Mouse (Mus musculus): ENCODE measurements around the gene Aicda.
A peak's percentile ranks its signal among the peaks of the same experiment; 100 is the strongest.
"Not testable (repeated sequence)": the region's sequence is repeated elsewhere in the genome, so short reads cannot be mapped to it uniquely, and the experiment has no call there.

The Aicda gene

DNA sequence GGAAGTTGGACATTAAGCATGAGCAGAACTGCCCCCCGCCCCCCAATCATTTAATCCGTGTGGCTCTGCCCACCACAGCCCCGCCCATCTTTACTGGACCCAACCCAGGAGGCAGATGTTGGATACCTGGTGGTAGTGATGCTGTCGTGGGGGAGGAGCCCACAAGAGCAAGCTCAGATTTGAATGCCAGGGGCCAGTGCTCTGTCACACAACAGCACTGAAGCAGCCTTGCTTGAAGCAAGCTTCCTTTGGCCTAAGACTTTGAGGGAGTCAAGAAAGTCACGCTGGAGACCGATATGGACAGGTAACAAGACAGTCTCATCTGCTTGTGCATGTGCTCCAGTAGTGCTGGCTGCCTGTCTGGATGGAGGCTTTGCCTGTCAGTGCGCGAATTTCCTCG is at the start of gene Aicda:
TSS of gene Aicda (plus strand) at position 196 of the 400 bp plus-strand sequence.
- DNase-seq, result no peak

DNA sequence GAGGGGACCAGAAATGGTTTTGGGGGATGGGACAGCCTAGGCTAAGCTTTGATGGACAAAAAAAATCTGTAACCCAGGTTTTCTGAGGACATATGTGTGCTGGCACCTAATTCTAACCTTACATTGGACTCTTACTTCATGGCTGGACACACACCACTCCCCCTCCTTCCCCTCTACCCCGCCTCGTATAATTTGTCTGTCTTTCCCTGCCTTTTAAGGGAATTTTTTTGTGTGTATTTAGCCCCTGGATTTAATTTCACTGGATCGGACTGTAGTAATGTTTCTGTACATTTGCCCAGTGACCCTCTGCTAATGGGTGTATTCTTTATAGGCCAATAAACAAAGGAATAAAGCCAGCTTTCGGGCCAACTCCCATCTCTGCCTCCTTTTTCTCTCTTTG is 48.6 kb upstream of the Aicda start:
- no peak for DNase-seq

DNA sequence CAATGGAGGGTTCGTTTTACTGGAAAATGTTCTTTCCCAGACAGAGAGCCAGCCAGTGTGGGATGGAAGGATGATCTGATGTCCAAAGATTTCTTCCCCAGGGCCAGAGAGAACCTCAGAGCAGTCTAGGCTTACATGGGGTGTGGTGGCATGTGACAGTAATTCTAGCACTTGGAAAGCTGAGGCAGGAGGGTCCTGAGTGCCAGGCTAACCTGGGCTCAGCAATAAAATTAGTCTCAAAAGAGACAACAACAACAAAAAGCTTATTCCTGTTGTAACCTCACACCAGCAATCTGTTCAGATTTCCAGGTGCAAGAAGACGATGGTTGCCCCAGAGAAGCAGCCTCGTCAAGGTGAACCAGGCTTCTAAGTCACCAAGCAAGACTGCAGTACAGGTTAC is 48.1 kb upstream of the Aicda start, which contains the start of gene Mfap5:
TSS of gene Mfap5 (plus strand) at position 301 of the 400 bp plus-strand sequence.
- DNase-seq, result no peak

GRCm38 (mm10) chr6:122508494-122508893 is 45.1 kb upstream of the Aicda start:
- DNase-seq, result no peak

- no peak for DNase-seq
These were observed 40.4 kb upstream of the Aicda start for GRCm38 (mm10) chr6:122512914-122513878.

DNA sequence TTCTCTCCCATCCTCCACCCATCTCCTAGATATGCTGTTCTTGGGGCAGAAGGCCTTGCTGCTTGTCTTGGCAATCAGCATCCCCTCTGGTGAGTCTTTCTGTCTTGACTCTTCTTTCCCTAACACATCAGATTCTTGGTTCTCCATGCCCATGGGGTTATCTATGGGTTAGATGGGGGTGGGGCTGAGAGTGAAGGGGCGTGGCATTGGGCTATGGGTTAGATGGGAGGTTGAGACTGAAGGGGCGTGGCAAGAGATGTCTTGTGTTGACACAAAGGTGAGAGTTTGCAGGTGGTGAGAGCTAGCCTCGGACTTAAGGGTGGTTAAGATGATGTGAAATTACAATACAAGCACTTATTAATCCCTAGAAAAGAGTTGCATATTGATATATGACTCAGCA is 39.3 kb upstream of the Aicda start:
- no peak for DNase-seq

DNA sequence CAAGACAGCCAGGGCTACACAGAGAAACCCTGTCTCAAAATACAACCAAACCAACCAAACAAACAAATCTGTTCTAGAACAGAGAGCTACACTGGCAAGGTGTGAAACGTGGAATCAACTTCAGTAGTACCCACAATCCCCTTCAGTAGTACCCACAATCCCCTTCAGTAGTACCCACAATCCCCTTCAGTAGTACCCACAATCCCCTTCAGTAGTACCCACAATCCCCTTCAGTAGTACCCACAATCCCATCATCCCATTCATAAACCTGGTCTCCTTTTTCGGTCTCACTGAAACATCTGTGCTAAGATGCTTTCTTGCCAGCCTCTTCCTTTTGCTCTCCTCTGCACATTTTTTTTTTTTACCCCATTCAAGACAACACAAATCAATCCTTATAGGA is 37.8 kb upstream of the Aicda start:
- DNase-seq, result not testable (repeated sequence)

GRCm38 (mm10) chr6:122517668-122518067 is 35.9 kb upstream of the Aicda start:
- no peak for DNase-seq

GRCm38 (mm10) chr6:122519384-122519783 is 34.2 kb upstream of the Aicda start:
- DNase-seq, result peak in 1 of 2 experiments; percentile 3

DNA sequence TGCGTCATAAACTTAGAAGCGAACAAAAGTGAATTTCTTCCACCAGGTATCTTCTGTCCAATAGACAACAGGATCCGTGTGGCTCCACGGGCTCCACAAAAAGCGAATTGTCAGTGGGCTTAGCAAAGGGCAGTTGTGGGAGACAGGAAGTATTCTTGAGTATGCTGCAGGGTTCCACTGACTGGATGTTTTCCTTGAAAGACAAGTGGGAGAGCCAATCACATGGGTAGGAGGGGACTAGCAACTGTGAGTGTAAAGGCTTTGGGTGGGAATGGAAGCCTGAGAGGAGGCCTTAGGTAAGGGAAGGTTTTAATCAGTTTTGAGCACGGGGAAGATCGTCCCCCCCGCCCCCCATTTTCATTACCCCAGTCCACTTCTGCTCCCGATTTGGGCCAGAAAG is 31.0 kb upstream of the Aicda start:
- DNase-seq, result no peak

- no peak for DNase-seq
These were observed 30.3 kb upstream of the Aicda start for GRCm38 (mm10) chr6:122523289-122523688.

DNA sequence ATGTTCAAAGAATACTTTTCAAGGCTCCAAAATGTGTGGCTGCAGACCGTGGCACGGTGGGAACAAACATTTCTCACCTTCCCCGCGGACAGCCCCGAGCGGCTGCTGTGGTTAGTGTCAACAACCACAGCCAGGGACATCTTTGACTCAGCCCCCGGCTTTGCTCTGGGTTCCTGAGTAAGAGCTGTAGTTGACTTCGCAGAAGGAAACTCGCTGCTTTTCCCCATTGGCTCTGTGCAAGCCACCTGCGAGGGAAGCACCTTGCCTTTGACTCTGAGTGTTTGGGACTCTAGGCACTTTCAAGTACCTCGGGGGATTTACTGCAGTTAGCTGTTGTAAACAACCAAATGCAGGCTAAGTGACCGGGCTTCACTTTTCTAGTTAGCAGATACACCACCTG is 26.0 kb upstream of the Aicda start:
- DNase-seq, result no peak

DNA sequence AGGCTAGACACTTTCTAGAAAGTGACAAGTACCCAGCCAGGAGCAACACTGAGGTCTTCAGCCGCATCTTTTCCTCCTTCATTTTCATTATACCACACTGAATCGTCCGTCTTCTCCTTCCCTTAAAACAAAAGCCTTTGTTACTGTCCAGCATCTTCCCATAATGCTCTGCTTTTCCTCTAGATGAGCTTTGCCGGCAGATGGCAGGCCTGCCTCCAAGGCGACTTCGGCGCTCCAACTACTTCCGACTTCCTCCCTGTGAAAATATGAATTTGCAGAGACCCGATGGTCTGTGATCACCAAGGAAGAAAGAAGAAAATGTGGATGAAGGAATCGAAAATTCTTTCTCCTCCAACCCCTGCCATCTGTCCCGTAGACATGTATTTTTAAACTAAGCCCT is 25.5 kb upstream of the Aicda start:
- no peak for DNase-seq

DNA sequence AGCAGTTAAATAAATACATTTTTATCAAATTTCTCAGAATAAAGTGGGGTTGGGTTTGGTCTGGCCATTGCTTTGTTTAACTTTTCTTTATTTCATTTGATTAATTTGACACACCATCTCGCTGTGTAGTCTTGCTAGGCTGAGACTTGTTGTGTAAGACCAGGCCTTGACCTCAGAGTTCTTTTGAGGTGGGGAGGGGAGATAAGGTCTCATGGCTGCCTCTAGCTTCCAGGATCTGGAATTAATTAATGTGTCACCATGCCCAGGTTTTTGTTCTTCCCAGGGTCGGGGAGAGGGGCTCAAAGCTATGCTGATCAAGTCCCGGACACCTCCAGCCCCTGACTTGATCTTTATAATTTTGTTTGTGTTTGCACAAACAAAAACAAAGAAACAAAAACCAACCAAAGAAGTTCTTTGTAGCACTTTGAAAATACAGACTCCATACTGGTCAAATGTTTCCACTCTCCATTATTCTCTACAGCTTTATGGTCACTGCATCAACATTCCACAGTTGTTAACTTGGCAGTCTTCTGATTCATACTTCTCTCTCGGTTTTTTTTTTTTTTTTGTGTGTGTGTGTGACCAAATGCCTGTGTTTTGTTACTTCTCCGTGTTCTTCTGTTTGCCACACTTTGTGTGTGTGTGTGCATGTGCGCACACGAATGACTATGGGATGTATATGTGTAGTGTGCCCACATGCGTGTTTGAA is 22.0 kb upstream of the Aicda start:
- DNase-seq, result no peak

DNA sequence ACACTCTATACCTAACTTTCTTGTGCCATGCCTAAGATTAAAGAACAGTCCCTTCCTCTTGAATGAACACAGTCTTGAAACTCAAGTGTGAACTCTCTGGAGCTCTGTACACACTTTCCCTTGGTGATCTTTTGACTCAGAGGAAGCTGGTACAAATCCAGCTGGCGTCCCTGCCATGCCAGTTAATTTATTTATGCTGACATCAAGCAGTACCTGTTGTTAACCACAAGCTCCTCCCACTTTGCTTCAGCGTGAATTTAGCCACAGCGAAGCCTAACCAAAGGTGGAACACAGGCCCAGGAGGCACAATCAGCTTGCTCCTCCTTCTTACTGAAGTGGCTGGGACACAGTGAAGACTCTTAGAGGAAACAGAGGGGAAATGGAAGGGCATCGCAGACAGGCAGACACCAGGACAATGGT is 20.7 kb upstream of the Aicda start:
- no peak for DNase-seq

GRCm38 (mm10) chr6:122534032-122534431 is 19.6 kb upstream of the Aicda start:
- DNase-seq, result no peak

DNA sequence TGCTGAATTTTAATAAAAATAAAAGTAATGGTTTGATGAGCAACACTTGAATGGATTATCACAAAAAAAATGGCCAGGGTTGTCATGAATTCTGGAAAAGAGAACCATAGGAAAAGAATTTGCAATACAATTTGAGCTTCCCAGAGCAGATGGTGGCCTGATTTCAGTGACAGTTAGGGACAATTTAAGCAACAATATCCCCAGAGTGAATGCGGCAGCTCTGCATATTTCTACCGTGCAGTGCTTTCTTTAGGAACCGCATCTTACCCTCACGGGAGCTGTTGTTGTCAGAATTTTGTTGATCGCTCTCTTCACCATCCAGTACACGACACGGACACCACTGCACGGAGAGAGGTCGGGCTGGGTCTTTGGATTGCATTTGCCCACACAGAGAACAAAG is 14.0 kb upstream of the Aicda start:
- DNase-seq, result no peak

GRCm38 (mm10) chr6:122542459-122542858 is 11.1 kb upstream of the Aicda start:
- DNase-seq, result not testable (repeated sequence)

GRCm38 (mm10) chr6:122543574-122543973 is 10.0 kb upstream of the Aicda start:
- DNase-seq, result no peak

DNA sequence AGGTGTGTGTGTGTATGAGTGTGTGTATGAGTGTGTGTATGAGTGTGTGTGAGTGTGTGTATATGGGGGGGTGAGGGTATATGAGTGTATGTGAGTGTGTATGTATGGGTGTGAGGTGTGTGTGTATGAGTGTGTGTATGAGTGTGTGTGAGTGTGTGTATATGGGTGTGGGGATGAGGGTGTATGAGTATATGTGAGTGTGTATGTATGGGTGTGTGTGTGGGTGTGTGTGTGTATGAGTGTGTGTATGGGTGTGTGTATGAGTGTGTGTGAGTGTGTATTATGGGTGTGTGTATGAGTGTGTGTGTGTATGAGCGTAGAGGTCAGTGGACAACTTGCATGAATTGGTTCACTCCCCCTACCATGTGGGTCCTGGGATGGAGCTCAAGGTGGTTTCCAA is 8.9 kb upstream of the Aicda start:
- DNase-seq, result no peak

- DNase-seq, result no peak
These were observed 8.2 kb upstream of the Aicda start for GRCm38 (mm10) chr6:122545289-122545882.

DNA sequence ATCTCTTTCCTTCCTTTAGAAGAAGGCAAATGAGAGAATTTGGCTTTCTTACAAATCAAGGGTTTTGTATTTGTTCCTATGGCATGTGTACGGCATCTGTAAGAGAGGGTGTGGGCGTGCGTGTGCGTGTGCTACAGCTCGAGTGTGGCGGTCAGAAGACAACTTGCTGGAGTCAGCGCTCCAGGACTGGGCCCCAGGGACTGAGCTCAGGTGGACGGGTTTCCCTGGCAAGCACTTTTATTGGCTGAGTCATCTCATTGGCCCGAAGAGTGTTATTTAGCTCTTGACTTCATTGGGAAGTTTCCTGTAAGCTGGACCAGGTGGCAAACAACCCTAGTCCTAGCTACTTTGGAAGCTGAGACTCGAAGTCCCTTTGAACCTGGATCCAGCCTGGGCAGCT is 7.7 kb upstream of the Aicda start:
- DNase-seq, result no peak

DNA sequence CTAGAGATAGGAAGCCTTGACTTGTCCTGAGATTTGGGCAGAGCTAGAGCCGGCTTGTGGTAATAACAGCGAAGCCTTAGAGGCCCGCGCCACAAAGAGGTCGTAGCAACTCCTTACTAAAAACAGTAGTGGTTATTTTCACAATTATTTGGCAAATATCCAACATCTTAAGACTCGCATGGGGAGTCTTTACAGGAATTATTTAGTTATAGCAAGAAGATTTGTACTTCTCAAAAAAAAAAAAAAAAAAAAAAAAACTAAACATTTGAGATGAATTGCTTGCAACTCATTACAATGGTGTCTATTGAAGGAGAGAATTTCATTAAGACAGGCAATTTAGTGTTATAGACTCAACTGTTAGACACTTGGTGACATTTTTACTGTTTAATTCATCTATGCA is 501 bp downstream of the Aicda start:
- DNase-seq, result no peak

GRCm38 (mm10) chr6:122555266-122555665 is 1.7 kb downstream of the Aicda start:
- DNase-seq, result no peak
